Mouse (Mus musculus): ENCODE results near the gene Fntb.

- TF ChIP-seq MYC (IDR thresholded peaks at IDR 0.05; ENCODE audit: low read depth, low read length) (no peak), TBP (IDR thresholded peaks at IDR 0.05; ENCODE audit: low read depth, low read length) (no peak), JUND (IDR thresholded peaks at IDR 0.05; ENCODE audit: low read depth, low read length) (no peak), TAL1 (IDR thresholded peaks at IDR 0.05; ENCODE audit: low read length) (no peak), ELF1 (IDR thresholded peaks at IDR 0.05; ENCODE audit: low read depth, low read length) (no peak), EP300 (IDR thresholded peaks at IDR 0.05; ENCODE audit: low read depth in 1 of 2, low read length in 2 of 2) (no peak), CTCF (IDR thresholded peaks at IDR 0.05 in 2 of 3, conservative IDR thresholded peaks at IDR 0.05 in 1 of 3; ENCODE audit: control insufficient read depth in 1 of 3, insufficient read depth in 1 of 3, low read depth in 2 of 3, low read length in 3 of 3, poor library complexity in 1 of 3, severe bottlenecking in 1 of 3) (no peak), MEF2A (IDR thresholded peaks at IDR 0.05; ENCODE audit: extremely low read depth, insufficient replicate concordance, low read depth, low read length, poor library complexity, severe bottlenecking) (no peak), POLR2A (IDR thresholded peaks at IDR 0.05; ENCODE audit: control insufficient read depth in 1 of 2, insufficient read depth in 1 of 2, low read depth in 1 of 2, low read length in 2 of 2, poor library complexity in 1 of 2) (no peak), GABPA (IDR thresholded peaks at IDR 0.05; ENCODE audit: low read depth, low read length) (no peak), USF2 (IDR thresholded peaks at IDR 0.05; ENCODE audit: borderline replicate concordance in 1 of 2, insufficient read depth in 1 of 2, low read depth in 1 of 2, low read length in 2 of 2) (no peak)
Observed at GRCm38 (mm10) chr12:76931739-76932687, 166.6 kb downstream of the Fntb start.
